Mouse (Mus musculus) embryonic fibroblast, embryonic 13.5 days (primary cell): Measurements from ENCODE around the gene D330045A20Rik. TPM values are rescaled to one million over a fixed set of nuclear protein-coding genes. Genes with fewer than 3 reads are reported as not detected.
"Not testable (repeated sequence)": the region's sequence is repeated elsewhere in the genome, so short reads cannot be mapped to it uniquely, and the experiment has no call there.

ENCODE experiments used
- H3K27ac ChIP-seq: 2 replicates; pipeline ENCODE4 v1.5.1; 2012; ENCODE audit warnings: low read length, control low read depth, inconsistent platforms; ENCODE audit not compliant: insufficient read depth
- H3K4me1 ChIP-seq: 2 replicates; pipeline ENCODE4 v1.6.1; 2011; ENCODE audit warnings: low read length; ENCODE audit not compliant: control insufficient read depth, insufficient read depth
- H3K4me3 ChIP-seq: 2 replicates; pipeline ENCODE4 v1.5.1; 2011; ENCODE audit warnings: mild to moderate bottlenecking, control low read depth, low read length; ENCODE audit not compliant: insufficient read depth
- CTCF ChIP-seq: IDR thresholded peaks from 2 replicates; pipeline ENCODE4 v1.5.1; 2011; ENCODE audit warnings: mild to moderate bottlenecking, control low read depth, low read length, moderate library complexity, borderline replicate concordance; ENCODE audit not compliant: insufficient read depth
- POLR2A ChIP-seq: IDR thresholded peaks from 2 replicates; pipeline ENCODE4 v1.6.1; 2011; ENCODE audit warnings: low read depth, mild to moderate bottlenecking, control low read depth, low read length, moderate library complexity
- polyA plus RNA-seq: library from polyadenylated mRNA; stranded (reverse); fragments of >200 nt; gene quantifications from 2 replicates; pipeline ENCODE4 v1.2.4, GENCODE M21; 2011; ENCODE audit warnings: low read depth; ENCODE audit not compliant: missing spikeins, insufficient read length

D330045A20Rik gene
- polyA plus RNA-seq: 0.95 and 1.1 TPM in 2 replicates

DNA sequence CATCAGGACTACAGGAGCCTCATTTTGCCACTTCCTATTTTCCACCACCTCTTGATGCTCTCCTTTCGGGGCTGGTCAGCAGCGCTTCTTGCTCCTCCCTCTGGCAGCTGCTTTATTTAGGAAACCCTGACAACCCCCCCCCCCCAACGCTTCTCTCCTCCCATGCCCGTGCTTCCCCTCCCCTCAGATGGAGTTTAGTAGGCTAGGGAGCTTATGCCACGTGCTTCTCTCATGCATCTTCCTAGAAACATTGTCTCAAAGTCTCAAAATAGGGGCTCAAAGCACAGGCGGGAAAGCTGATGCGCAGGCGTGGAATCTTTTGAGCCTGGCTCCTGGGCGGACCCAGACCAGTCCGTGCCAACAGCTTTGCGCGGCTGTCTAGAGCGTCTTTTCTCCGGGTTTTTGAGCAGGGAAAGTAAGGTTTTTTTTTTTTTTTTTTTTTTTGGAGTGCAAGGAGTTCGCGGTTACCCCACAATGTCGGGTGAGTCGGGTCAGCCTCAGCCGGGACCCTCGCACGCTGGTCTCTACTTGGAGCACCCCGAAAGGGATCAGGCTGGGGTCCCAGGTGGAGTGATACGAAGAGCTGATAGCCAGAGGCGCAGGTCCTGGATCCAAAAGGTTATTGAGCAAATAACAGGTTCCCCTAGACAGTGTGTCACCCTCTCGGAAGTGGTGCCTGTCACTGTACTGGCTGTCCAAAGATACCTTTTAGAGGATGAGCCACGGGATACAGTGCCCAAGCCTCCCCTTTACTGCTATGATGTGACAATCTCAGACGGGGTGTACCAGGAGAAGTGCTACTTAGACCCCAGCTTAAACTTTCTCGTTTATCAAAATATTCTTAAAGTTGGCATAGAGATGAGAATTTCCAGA lies at the start of gene D330045A20Rik:
TSS of gene D330045A20Rik (plus strand) at position 346 of the 873 bp plus-strand sequence.
- H3K27ac ChIP-seq: no peak within 1 kb of the TSS
- peak within 1 kb of the TSS; percentile 40 for H3K4me3 ChIP-seq
- TF ChIP-seq CTCF: no peak
- TF ChIP-seq POLR2A: no peak
- H3K4me1 ChIP-seq: no peaks in the 10 kb centered on the region

DNA sequence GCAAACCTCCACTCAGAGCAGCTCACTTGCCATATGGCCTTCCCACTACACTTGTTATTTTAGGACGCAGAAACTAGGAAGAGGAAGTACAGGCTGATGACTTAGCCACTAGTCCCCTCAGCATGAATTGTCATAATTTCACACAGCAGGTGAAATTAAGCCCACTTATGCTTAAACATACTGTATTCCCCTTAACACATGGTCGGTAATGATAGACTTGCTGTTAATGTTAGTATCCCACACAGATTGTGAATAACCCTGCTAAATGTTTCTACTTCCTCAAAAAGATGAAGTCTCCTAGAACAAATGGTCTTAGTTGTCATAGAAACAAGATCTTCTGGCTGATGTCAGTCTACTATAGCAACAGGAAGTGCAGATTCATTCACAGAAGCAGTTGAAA lies 47.6 kb upstream of the D330045A20Rik start:
- Histone ChIP-seq H3K4me3 (no peak overlapping the region), H3K4me1 (no peaks in the 10 kb centered on the region), H3K27ac (no peak overlapping the region)
- TF ChIP-seq CTCF: no peak
- TF ChIP-seq POLR2A: no peak

DNA sequence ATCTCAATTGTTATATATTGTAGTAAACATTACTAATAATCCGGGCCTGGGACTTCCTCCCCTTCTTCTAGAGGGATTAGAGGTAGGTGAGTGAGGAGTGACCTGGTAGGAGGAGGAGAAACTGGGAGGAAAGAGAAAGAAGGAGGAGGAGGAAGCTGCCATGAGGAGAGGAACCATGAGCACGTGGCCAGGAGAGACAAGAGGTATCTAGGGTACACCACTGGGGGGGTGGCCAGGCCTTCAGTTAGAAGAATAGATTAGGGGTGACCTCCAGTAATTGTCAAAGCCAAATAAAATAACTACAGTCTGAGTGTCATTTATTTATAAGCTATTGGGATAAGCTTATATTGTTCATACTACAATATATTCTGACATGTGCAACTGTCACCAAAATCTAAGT lies 45.0 kb upstream of the D330045A20Rik start:
- no peak overlapping the region for H3K27ac ChIP-seq
- H3K4me3 ChIP-seq: no peak overlapping the region
- no peaks in the 10 kb centered on the region for H3K4me1 ChIP-seq
- TF ChIP-seq CTCF: no peak
- no peak for TF ChIP-seq POLR2A

DNA sequence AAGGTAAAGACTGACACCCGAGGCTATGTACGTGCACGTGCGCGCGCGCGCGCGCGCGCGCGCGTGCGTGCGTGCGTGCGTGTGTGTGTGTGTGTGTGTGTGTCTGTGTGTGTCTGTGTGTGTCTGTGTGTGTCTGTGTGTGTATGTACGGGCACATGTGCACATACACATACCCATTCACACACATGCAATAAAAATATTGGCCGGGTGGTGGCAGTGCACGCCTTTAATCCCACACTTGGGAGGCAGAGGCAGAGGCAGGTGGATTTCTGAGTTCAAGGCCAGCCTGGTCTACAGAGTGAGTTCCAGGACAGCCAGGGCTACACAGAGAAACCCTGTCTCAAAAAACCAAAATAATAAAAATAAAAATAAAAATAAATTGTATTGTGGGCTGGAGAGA lies 39.1 kb upstream of the D330045A20Rik start:
- H3K27ac ChIP-seq, H3K4me3 ChIP-seq, H3K4me1 ChIP-seq: not testable (repeated sequence)

DNA sequence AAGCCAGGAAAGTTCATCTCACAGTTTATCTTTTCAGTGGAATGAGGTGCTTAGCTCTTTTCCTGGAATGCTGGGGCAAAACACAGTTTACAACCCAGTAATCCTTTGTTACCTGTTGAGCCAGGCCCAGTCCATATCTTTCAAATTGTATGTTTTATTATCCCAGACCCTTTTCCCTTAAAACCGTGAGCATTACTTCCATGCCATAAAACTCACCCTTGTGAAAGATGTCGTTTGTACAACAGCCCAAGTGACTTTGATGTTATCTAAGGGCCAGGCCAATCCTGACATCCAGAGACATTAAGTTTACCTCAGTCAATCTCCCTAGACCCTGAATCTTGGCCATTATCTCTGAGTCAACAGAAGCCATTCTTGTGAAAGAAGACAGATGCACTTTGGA lies 23.4 kb upstream of the D330045A20Rik start:
- Histone ChIP-seq H3K27ac (no peak overlapping the region), H3K4me3 (no peak overlapping the region), H3K4me1 (no peaks in the 10 kb centered on the region)
- TF ChIP-seq POLR2A (no peak), CTCF (no peak)

DNA sequence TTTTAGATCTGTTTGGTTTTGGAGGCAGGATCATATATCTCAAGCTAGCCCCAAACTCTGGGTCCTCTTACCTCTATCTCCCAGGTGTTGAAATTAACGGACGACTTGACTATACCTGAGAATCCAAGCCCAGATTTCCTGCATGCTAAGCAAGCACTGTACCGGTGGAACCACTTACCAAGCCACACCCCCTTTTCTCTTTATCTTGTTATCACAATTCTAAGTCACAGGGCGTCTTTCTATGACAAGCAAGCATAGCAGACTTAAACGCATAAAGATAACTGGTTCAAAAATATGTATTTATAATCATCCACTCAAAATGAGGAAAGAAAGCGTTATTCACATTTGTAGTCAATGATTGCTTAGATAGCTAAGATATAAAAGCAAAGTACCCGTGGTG lies 1.9 kb downstream of the D330045A20Rik start:
- H3K27ac ChIP-seq: no peak overlapping the region
- TF ChIP-seq POLR2A: no peak
- no peak for TF ChIP-seq CTCF
- H3K4me3 ChIP-seq: no peak overlapping the region
- H3K4me1 ChIP-seq: no peaks in the 10 kb centered on the region

DNA sequence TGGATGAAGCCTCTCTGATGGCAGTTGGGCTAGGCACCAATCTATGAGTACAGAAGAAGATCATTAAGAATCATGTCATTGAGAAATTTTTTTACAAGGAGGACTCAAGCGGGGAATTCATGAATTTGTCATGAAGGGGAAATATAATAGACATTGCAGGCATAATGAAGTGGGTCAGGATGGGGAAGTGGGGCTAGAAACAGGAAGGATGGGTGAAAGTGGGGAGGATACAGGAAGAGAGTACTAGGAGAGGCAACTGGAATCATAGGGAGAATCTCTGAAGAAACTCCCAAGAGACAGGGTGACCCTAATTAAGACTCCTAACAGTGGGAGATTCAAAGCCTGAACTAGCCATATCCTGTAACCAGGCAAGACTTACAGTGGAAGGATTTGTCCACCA lies 4.8 kb downstream of the D330045A20Rik start:
- H3K27ac ChIP-seq: no peak overlapping the region
- no peaks in the 10 kb centered on the region for H3K4me1 ChIP-seq
- H3K4me3 ChIP-seq: no peak overlapping the region
- no peak for TF ChIP-seq POLR2A
- TF ChIP-seq CTCF: no peak

DNA sequence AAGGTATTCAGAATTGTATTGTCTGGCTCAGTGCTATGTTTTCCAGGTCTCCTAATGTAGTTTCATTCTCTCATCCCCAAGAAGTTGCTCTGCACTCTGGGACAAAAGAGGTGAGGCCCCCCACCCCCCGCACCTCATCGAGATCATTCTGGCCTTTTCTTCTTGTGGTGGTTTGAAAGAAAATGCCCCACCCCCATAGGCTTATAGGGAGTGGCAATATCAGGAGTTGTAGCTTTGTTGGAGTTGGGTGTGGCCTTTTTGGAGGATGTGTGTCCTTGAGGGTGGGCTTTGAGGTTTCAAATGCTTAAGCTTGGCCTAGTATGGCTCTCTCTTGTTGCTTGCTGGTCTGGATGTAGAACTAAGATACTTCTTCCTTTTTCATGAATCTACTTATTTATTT lies 36.0 kb downstream of the D330045A20Rik start:
- H3K4me1 ChIP-seq: no peaks in the 10 kb centered on the region
- no peak for TF ChIP-seq CTCF
- TF ChIP-seq POLR2A: no peak
- no peak overlapping the region for H3K27ac ChIP-seq
- no peak overlapping the region for H3K4me3 ChIP-seq

DNA sequence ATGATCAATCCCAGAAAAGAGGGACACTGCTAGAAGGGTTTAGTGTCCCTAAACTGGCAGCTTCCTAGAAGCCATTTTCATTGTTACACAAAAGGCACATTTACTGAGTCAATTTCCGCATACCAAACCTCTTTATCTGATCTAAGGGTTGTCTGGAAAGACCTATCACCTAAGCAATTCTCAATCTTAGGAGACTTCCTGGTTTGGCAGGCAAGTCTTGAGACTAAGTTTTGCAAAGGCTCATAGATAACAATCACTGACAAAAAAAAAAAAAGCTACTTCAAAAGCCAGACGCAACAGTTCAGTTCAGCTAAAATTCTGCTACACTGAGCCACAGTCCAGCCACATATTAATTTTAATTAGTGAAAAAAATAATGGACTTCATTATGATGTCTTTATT lies 39.1 kb downstream of the D330045A20Rik start:
- no peak for TF ChIP-seq CTCF
- no peak for TF ChIP-seq POLR2A
- Histone ChIP-seq H3K4me3 (no peak overlapping the region), H3K27ac (no peak overlapping the region), H3K4me1 (no peaks in the 10 kb centered on the region)

DNA sequence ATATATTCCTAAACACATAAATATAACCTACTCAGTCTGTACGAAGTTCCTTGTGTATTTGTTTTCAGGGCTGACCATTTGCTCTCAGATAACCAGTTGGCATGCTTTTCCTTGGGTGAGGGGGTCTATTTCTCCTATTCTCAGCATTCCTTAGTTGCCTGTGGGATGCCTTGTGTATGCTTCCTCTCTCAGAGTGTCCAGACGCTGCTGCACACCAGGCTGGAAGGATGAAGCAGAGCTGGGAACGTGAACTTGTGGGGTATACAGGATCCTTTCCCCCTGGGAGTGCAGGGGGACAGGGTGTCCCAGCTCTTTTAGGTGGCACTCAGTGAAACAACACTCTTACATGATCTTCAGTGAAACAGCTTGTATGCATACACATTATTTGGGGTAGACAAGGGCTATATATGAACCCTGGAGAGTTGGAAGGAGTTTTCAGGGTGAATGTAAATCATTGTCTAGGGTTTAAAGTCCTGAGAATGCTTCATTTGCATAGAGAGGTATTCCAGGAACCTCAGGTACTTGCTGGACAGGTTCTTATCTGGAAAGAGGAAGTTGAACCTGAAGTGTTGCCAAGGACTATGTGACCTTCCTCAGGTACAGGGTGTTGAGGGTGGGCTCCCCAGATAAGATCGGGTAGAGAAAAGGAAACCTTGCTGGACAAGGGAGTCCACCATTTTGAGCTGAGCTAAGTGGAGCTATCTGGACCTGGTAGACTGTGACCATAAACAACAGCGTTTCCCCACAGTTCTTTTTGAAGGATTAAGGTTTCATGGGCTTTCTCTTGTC lies 44.3 kb downstream of the D330045A20Rik start:
- no peak overlapping the region for H3K4me3 ChIP-seq
- H3K27ac ChIP-seq: no peak overlapping the region
- H3K4me1 ChIP-seq: no peaks in the 10 kb centered on the region
- no peak for TF ChIP-seq CTCF
- no peak for TF ChIP-seq POLR2A

DNA sequence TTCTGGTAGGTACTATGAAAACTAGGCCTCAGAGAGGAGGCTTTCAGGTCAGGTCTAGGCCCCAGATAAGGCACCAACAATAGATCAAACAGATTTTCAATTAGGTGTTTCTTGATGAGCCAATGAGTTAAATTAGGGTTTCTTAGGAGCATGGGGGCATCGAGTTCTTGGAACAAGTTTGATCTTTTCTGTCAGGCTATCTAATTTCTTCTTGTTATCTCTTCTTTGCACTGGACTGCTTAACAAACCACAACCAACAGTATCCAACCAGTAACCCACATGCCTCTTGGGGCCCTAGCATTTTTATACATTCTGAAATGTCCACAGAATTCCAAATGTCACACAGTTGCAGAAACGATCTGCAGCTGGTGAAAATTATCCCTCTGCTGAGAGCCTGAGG lies 45.6 kb downstream of the D330045A20Rik start:
- no peak for TF ChIP-seq POLR2A
- TF ChIP-seq CTCF: no peak
- no peaks in the 10 kb centered on the region for H3K4me1 ChIP-seq

More for the DNA sequence above, 45.6 kb downstream of the D330045A20Rik start:
- no peak overlapping the region for H3K4me3 ChIP-seq
- H3K27ac ChIP-seq: no peak overlapping the region
